Mouse (Mus musculus) ES-E14 (cell line): ENCODE measurements around the gene Dpf3. TPM values are rescaled to one million over a fixed set of nuclear protein-coding genes. Genes with fewer than 3 reads are reported as not detected.

ENCODE experiments used
- DNase-seq: peaks from one replicate; pipeline ENCODE4 v3.0.0-alpha.2; 2013; ENCODE audit warnings: low read depth, low spot score
- H3K27ac ChIP-seq: 2 replicates; pipeline ENCODE4 v1.5.1; 2012; ENCODE audit warnings: low read depth, mild to moderate bottlenecking, low read length, moderate library complexity, mixed read lengths; ENCODE audit not compliant: poor library complexity, insufficient read depth, severe bottlenecking
- H3K36me3 ChIP-seq: 2 replicates; pipeline ENCODE4 v1.6.1; 2012; ENCODE audit warnings: mild to moderate bottlenecking, low read length, moderate library complexity, mixed read lengths; ENCODE audit not compliant: control insufficient read depth, poor library complexity, insufficient read depth, severe bottlenecking
- H3K4me1 ChIP-seq, 2 experiments: fragments of 150-350 bp in 1 of 2; sonication (generic) in 1 of 2; 2 replicates each; pipeline ENCODE4 v1.6.1; 2012; ENCODE audit warnings: low read length in 2 of 2, mild to moderate bottlenecking in 1 of 2, mixed read lengths in 1 of 2; ENCODE audit not compliant: control insufficient read depth in 2 of 2, insufficient read depth in 2 of 2, poor library complexity in 1 of 2
- H3K4me3 ChIP-seq, 2 experiments: fragments of 150-350 bp in 1 of 2; sonication (generic) in 1 of 2; 2 replicates each; pipeline ENCODE4 v1.5.1; 2012; ENCODE audit warnings: low read length in 2 of 2, low read depth in 1 of 2, mild to moderate bottlenecking in 1 of 2, mixed read lengths in 1 of 2; ENCODE audit not compliant: insufficient read depth in 1 of 2, poor library complexity in 1 of 2, severe bottlenecking in 1 of 2
- H3K9ac ChIP-seq: 2 replicates; pipeline ENCODE4 v1.6.1; 2012; ENCODE audit warnings: low read depth, mild to moderate bottlenecking, low read length, mixed read lengths; ENCODE audit not compliant: poor library complexity, insufficient read depth, severe bottlenecking
- H3K9me3 ChIP-seq: fragments of 150-350 bp; sonication (generic); 2 replicates; pipeline ENCODE4 v1.6.1; 2012; ENCODE audit warnings: low read depth, mild to moderate bottlenecking, low read length; ENCODE audit not compliant: control insufficient read depth, insufficient read depth
- CHD2 ChIP-seq: IDR thresholded peaks from 2 replicates; pipeline ENCODE4 v1.6.1; 2014; ENCODE audit warnings: mild to moderate bottlenecking, low read depth, low read length, inconsistent platforms
- HCFC1 ChIP-seq: IDR thresholded peaks from 2 replicates; pipeline ENCODE4 v1.6.1; 2012; ENCODE audit warnings: low read length, inconsistent platforms, borderline replicate concordance; ENCODE audit not compliant: insufficient read depth
- MAFK ChIP-seq: IDR thresholded peaks from 2 replicates; pipeline ENCODE4 v1.6.1; 2014; ENCODE audit warnings: mild to moderate bottlenecking, low read depth, low read length, inconsistent platforms; ENCODE audit not compliant: insufficient read depth
- ZC3H11A ChIP-seq: IDR thresholded peaks from 2 replicates; pipeline ENCODE4 v1.6.1; 2012; ENCODE audit warnings: low read depth, mild to moderate bottlenecking, inconsistent platforms, low read length, borderline replicate concordance
- ZNF384 ChIP-seq: IDR thresholded peaks from 2 replicates; pipeline ENCODE4 v1.6.1; 2012; ENCODE audit warnings: low read depth, low read length, inconsistent platforms
- in situ Hi-C, 2 experiments: fragments of 600-800 bp; cut with MboI; formaldehyde crosslinking; loops; one replicate each; pipeline ENCODE4 v1.15.1; 2025; ENCODE audit warnings: low sequenced_read_pairs in 2 of 2, inconsistent platforms in 1 of 2; ENCODE audit not compliant: unreplicated experiment in 2 of 2
- total RNA-seq: library from RNA; depleted of rRNA; stranded (reverse); fragments of 300-350 nt; gene quantifications from 2 replicates; pipeline ENCODE4 v1.2.3, GENCODE M21; 2012

Dpf3 gene
- total RNA-seq, 1 experiment: 1.4 TPM

GRCm38 (mm10) chr12:83207481-83207880 is 280.0 kb downstream of the Dpf3 start:
- no peaks in the 10 kb centered on the region for H3K9me3 ChIP-seq
- no peak overlapping the region for H3K4me3 ChIP-seq
- in situ Hi-C loops: no loop called here
- peaks cover 4 to 23% of the 10 kb centered on the region in 2 experiments; a peak in 3 of 4 replicates for H3K4me1 ChIP-seq
- TF ChIP-seq ZNF384 (no peak), MAFK (no peak)
- no peak overlapping the region for H3K9ac ChIP-seq
- no peak for DNase-seq
- no peaks in the 10 kb centered on the region for H3K36me3 ChIP-seq
- no peak overlapping the region for H3K27ac ChIP-seq

DNA sequence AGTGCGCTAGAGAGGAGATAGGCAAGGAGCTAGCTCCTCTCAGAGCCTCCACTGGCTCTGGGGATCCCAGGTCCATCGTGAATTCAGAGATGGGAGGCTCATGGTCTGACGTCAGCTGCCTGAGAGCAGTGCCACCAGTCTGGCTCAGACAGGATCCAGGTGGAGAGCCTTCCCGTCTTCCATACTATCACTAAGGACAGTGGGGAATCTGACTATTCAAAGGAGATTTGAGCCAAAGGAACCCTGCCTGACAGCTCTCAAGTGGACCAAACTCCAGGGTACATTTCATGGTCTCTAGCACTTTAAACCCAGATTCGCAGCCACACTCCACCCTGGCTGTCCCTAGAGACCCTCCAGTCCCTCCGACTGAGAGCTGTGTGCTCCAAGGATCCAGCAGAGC is 280.6 kb downstream of the Dpf3 start:
- TF ChIP-seq CHD2: no peak
- no peak for TF ChIP-seq HCFC1
- TF ChIP-seq MAFK: no peak
- TF ChIP-seq ZC3H11A: no peak
- TF ChIP-seq ZNF384: no peak
- no peak overlapping the region for H3K9ac ChIP-seq
- no peaks in the 10 kb centered on the region for H3K9me3 ChIP-seq
- no peak overlapping the region for H3K27ac ChIP-seq
- DNase-seq: no peak
- H3K36me3 ChIP-seq: no peaks in the 10 kb centered on the region
- in situ Hi-C loops: no loop called here
- H3K4me3 ChIP-seq: no peak overlapping the region
- H3K4me1 ChIP-seq: peaks cover 4 to 23% of the 10 kb centered on the region in 2 experiments; a peak in 3 of 4 replicates

GRCm38 (mm10) chr12:83204361-83204760 is 283.2 kb downstream of the Dpf3 start:
- in situ Hi-C loops: no loop called here
- H3K36me3 ChIP-seq: no peaks in the 10 kb centered on the region
- H3K4me3 ChIP-seq: no peak overlapping the region
- TF ChIP-seq CHD2 (no peak), HCFC1 (no peak), MAFK (no peak), ZNF384 (no peak), ZC3H11A (no peak)
- H3K27ac ChIP-seq: no peak overlapping the region
- peaks cover 0 to 14% of the 10 kb centered on the region in 2 experiments; a peak in 1 of 4 replicates for H3K4me1 ChIP-seq
- H3K9ac ChIP-seq: no peak overlapping the region
- no peak for DNase-seq
- no peaks in the 10 kb centered on the region for H3K9me3 ChIP-seq

DNA sequence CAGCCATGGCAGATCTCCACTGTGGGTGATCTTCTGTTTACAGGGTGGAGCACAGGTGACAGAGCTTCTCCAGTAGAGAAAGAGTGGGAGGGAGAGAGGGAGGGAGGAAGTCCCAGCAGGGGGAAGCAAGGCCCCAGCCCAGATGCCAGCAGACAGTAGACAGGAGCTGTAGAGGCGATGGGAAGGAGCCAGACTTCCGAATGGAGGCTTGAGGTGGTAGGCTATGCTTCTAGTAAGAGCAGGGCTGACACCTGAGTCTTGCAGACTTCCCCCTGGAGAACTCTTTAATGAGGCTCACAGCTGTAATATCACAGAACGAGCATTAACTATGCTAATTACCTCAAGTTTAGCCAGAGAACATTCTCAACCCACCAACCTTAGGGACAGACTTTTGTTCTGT is 285.8 kb downstream of the Dpf3 start:
- DNase-seq: no peak
- in situ Hi-C loops: no loop called here
- H3K4me3 ChIP-seq: no peak overlapping the region
- no peak overlapping the region for H3K27ac ChIP-seq
- TF ChIP-seq HCFC1 (no peak), CHD2 (no peak), ZNF384 (no peak), MAFK (no peak)
- H3K4me1 ChIP-seq: no peaks in the 10 kb centered on the region
- H3K9me3 ChIP-seq: no peaks in the 10 kb centered on the region
- H3K9ac ChIP-seq: no peak overlapping the region
- H3K36me3 ChIP-seq: no peaks in the 10 kb centered on the region

- no peaks in the 10 kb centered on the region for H3K36me3 ChIP-seq
- in situ Hi-C loops: no loop called here
- no peak overlapping the region for H3K27ac ChIP-seq
- TF ChIP-seq ZNF384: no peak
- TF ChIP-seq CHD2: no peak
- TF ChIP-seq MAFK: no peak
- no peak for TF ChIP-seq HCFC1
- no peak for TF ChIP-seq ZC3H11A
- H3K4me3 ChIP-seq: no peak overlapping the region
- no peaks in the 10 kb centered on the region for H3K9me3 ChIP-seq
- no peak overlapping the region for H3K9ac ChIP-seq
- DNase-seq: no peak
- no peaks in the 10 kb centered on the region for H3K4me1 ChIP-seq
Measured at GRCm38 (mm10) chr12:83180561-83180960, 307.0 kb downstream of the Dpf3 start.
